Mouse (Mus musculus) neural tube, embryonic 15.5 days (tissue): ENCODE results near the gene Hoxc12. TPM values are rescaled to one million over a fixed set of nuclear protein-coding genes. Genes with fewer than 3 reads are reported as not detected.

ENCODE experiments used
- ATAC-seq: fragments of 200-750 bp; cut with Nextera tagmentation; 2 replicates; pipeline ENCODE4 v1.8.0; 2017; ENCODE audit warnings: mild to moderate bottlenecking, moderate TSS enrichment, moderate library complexity; ENCODE audit not compliant: low FRiP score
- H3K27ac ChIP-seq: fragments of 300-500 bp; sonication (generic); replicated peaks from 2 replicates; pipeline ENCODE4 v1.5.1; 2015; ENCODE audit warnings: mild to moderate bottlenecking, inconsistent platforms
- H3K27me3 ChIP-seq: fragments of 300-500 bp; sonication (generic); replicated peaks from 2 replicates; pipeline ENCODE4 v1.6.1; 2015; ENCODE audit warnings: inconsistent platforms
- H3K36me3 ChIP-seq: fragments of 300-500 bp; sonication (generic); 2 replicates; pipeline ENCODE4 v1.6.1; 2015; ENCODE audit warnings: inconsistent platforms
- H3K4me1 ChIP-seq: fragments of 300-500 bp; sonication (generic); 2 replicates; pipeline ENCODE4 v1.6.1; 2015; ENCODE audit warnings: inconsistent platforms
- H3K4me2 ChIP-seq: fragments of 300-500 bp; sonication (generic); 2 replicates; pipeline ENCODE4 v1.6.1; 2015; ENCODE audit warnings: inconsistent platforms, mild to moderate bottlenecking, moderate library complexity
- H3K4me3 ChIP-seq: fragments of 300-500 bp; sonication (generic); replicated peaks from 2 replicates; pipeline ENCODE4 v1.5.1; 2015; ENCODE audit warnings: mild to moderate bottlenecking, inconsistent platforms
- H3K9ac ChIP-seq: fragments of 300-500 bp; sonication (generic); replicated peaks from 2 replicates; pipeline ENCODE4 v1.6.1; 2015; ENCODE audit warnings: mild to moderate bottlenecking, inconsistent platforms
- H3K9me3 ChIP-seq: fragments of 300-500 bp; sonication (generic); replicated peaks from 2 replicates; pipeline ENCODE4 v1.6.1; 2016; ENCODE audit warnings: inconsistent platforms
- WGBS: fragments of 180-500 bp; shearing (Covaris S2); methylation state at CpG from one replicate; pipeline ENCODE4 v1.1.7; 2015; ENCODE audit warnings: mixed read lengths; 5-methylcytosine and 5-hydroxymethylcytosine counted together
- polyA plus RNA-seq: library from polyadenylated mRNA; unstranded; fragments of >200 nt; fragmentation: Nextera tagmentation; extraction: Ambion mirVana; gene quantifications from 2 replicates; pipeline ENCODE4 v1.2.1, GENCODE M21; 2015

Gene Hoxc12
- polyA plus RNA-seq, 1 experiment from 2014 or later = 12.7 TPM

GRCm38 (mm10) chr15:102966776-102967311 lies 30.3 kb downstream of the Hoxc12 start, which contains the start of gene Hoxc10:
TSS of gene Hoxc10 (plus strand) at chr15:102966796.
- peak within 1 kb of the TSS; percentile 68 for H3K9ac ChIP-seq
- H3K36me3 ChIP-seq = no peaks in the 10 kb centered on the region
- H3K27me3 ChIP-seq = peaks cover 45% of the 10 kb centered on the region
- H3K9me3 ChIP-seq = no peaks in the 10 kb centered on the region
- ATAC-seq = peak; percentile 63
- H3K4me2 ChIP-seq = peak within 1 kb of the TSS; percentile 70
- WGBS = 1% methylated on average over 27 of the region's 27 CpGs
- peak within 1 kb of the TSS; percentile 49 for H3K4me3 ChIP-seq
- H3K4me1 ChIP-seq = peaks cover 37% of the 10 kb centered on the region
- peak within 1 kb of the TSS; percentile 85 for H3K27ac ChIP-seq

GRCm38 (mm10) chr15:102967312-102967510 lies 30.7 kb downstream of the Hoxc12 start, which contains the start of gene Hoxc5:
TSS of gene Hoxc5 (plus strand) at chr15:102967443.
- H3K4me3 ChIP-seq = peak within 1 kb of the TSS; percentile 49
- peaks cover 37% of the 10 kb centered on the region for H3K4me1 ChIP-seq
- peaks cover 45% of the 10 kb centered on the region for H3K27me3 ChIP-seq
- ATAC-seq = no peak
- H3K27ac ChIP-seq = peak within 1 kb of the TSS; percentile 85
- H3K36me3 ChIP-seq = no peaks in the 10 kb centered on the region
- 2% methylated on average over 12 of the region's 12 CpGs for WGBS
- H3K9ac ChIP-seq = peak within 1 kb of the TSS; percentile 68
- peak within 1 kb of the TSS; percentile 70 for H3K4me2 ChIP-seq
- no peaks in the 10 kb centered on the region for H3K9me3 ChIP-seq

GRCm38 (mm10) chr15:102967511-102968397 lies 31.2 kb downstream of the Hoxc12 start:
- Histone ChIP-seq H3K27ac (peak overlapping the region; percentile 85), H3K4me2 (peak overlapping the region; percentile 70), H3K9me3 (no peaks in the 10 kb centered on the region), H3K4me3 (peak overlapping the region; percentile 49), H3K36me3 (no peaks in the 10 kb centered on the region), H3K27me3 (peaks cover 39% of the 10 kb centered on the region), H3K9ac (peak overlapping the region; percentile 68), H3K4me1 (peaks cover 37% of the 10 kb centered on the region)
- 3% methylated on average over 34 of the region's 34 CpGs for WGBS
- no peak for ATAC-seq

DNA sequence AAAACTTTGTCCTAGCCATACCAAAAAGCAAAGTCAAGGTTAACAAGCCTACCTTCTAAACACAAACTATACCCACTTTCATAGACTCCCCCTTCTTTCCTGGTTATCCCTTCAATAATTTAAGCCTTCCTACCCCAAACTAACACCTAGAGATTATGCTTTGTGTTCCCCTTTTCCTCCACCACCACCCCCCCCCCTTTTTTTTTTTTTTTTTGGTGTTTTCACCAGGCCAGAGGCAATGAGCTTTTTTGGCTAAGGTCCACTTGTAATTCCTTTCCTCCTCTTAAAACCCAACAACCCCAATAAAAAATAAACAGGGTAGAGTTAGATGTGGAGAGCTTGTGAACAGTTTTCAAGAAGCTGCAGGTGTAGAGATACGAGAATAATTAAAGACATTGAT lies 32.7 kb downstream of the Hoxc12 start:
- WGBS = 16% methylated on average over 1 of the region's 1 CpGs
- ATAC-seq = no peak
- Histone ChIP-seq H3K4me3 (peak overlapping the region; percentile 49), H3K27me3 (peaks cover 41% of the 10 kb centered on the region), H3K4me1 (peaks cover 28% of the 10 kb centered on the region), H3K36me3 (no peaks in the 10 kb centered on the region), H3K4me2 (peak overlapping the region; percentile 70), H3K9me3 (no peaks in the 10 kb centered on the region), H3K9ac (peak overlapping the region; percentile 44), H3K27ac (peak overlapping the region; percentile 51; the same call in 1 of the 2 replicates)

DNA sequence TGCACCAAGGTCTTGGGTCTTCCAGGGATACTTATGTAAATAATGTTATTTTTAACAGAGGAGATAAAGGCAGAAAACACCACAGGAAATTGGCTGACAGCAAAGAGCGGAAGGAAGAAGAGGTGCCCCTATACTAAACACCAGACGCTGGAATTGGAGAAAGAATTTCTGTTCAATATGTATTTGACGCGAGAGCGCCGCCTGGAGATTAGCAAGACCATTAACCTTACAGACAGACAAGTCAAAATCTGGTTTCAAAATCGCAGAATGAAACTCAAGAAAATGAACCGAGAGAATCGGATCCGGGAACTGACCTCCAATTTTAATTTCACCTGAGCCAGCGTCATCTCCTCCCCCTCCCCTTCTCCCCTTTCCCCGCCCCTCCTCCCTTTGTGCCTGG lies 34.2 kb downstream of the Hoxc12 start:
- Histone ChIP-seq H3K4me1 (peaks cover 30% of the 10 kb centered on the region), H3K36me3 (no peaks in the 10 kb centered on the region), H3K4me2 (peak overlapping the region; percentile 70), H3K27ac (peak overlapping the region; percentile 95), H3K4me3 (peak overlapping the region; percentile 64), H3K9me3 (no peaks in the 10 kb centered on the region), H3K27me3 (peaks cover 31% of the 10 kb centered on the region), H3K9ac (peak overlapping the region; percentile 47)
- ATAC-seq = no peak
- WGBS = 1% methylated on average over 12 of the region's 12 CpGs

- H3K27ac ChIP-seq = peak overlapping the region; percentile 95
- ATAC-seq = no peak
- H3K9ac ChIP-seq = peak overlapping the region; percentile 93
- H3K4me2 ChIP-seq = peak overlapping the region; percentile 70
- H3K27me3 ChIP-seq = peaks cover 23% of the 10 kb centered on the region
- peak overlapping the region; percentile 64 for H3K4me3 ChIP-seq
- no peaks in the 10 kb centered on the region for H3K36me3 ChIP-seq
- no peaks in the 10 kb centered on the region for H3K9me3 ChIP-seq
- 1% methylated on average over 21 of the region's 21 CpGs for WGBS
- H3K4me1 ChIP-seq = peaks cover 16% of the 10 kb centered on the region
Observed at GRCm38 (mm10) chr15:102972254-102972653, 35.7 kb downstream of the Hoxc12 start.

DNA sequence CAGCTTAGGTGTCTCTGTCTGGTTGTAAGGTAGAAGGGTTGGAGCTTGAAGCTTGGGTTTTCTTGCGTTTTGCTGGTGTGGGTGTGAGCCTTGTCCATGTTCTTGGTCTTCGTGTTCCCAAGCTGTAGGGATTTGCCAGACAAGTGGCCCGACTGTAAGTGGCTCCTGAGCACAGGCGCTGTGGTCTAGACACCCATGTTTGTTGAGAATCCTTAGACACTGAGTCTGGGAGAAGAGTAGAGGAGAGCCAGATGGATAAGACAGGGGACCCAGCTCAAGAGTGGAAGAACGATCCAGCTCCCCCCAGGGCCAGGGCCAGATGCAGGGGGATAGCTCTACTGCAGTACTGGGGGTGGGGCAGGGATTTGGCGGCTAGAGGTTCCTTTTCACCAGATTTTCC lies 36.2 kb downstream of the Hoxc12 start:
- 2% methylated on average over 6 of the region's 6 CpGs for WGBS
- no peaks in the 10 kb centered on the region for H3K36me3 ChIP-seq
- peaks cover 19% of the 10 kb centered on the region for H3K27me3 ChIP-seq
- no peak for ATAC-seq
- H3K27ac ChIP-seq = peak overlapping the region; percentile 95
- H3K4me3 ChIP-seq = peak overlapping the region; percentile 64
- H3K9me3 ChIP-seq = no peaks in the 10 kb centered on the region
- peaks cover 16% of the 10 kb centered on the region for H3K4me1 ChIP-seq
- peak overlapping the region; percentile 93 for H3K9ac ChIP-seq
- peak overlapping the region; percentile 70 for H3K4me2 ChIP-seq

DNA sequence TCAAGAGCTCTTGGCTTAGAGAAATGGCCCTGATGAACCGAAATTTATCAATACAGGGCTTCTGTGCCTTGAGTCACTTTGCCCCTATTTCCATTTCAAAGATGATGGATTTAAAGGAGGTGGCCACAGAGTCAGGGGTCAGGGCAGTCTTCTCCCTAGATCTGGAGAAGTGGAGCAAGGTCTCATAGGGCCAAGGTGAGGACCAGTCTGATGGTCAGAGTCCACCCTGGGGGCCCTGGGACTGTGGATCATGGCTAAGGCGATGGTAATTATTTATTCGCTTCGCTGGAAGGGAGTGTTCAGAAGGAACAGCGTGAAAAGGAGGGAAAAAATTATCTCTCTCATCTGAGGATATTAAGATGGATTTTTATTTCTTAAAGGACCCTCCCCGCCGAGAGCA lies 38.5 kb downstream of the Hoxc12 start:
- Histone ChIP-seq H3K4me3 (peak overlapping the region; percentile 64), H3K4me2 (peak overlapping the region; percentile 70), H3K9me3 (no peaks in the 10 kb centered on the region), H3K36me3 (no peaks in the 10 kb centered on the region), H3K27ac (peak overlapping the region; percentile 95), H3K27me3 (peaks cover 24% of the 10 kb centered on the region; the same call in 1 of the 2 replicates), H3K4me1 (peaks cover 28% of the 10 kb centered on the region), H3K9ac (peak overlapping the region; percentile 93)
- ATAC-seq = no peak
- 3% methylated on average over 7 of the region's 7 CpGs for WGBS

DNA sequence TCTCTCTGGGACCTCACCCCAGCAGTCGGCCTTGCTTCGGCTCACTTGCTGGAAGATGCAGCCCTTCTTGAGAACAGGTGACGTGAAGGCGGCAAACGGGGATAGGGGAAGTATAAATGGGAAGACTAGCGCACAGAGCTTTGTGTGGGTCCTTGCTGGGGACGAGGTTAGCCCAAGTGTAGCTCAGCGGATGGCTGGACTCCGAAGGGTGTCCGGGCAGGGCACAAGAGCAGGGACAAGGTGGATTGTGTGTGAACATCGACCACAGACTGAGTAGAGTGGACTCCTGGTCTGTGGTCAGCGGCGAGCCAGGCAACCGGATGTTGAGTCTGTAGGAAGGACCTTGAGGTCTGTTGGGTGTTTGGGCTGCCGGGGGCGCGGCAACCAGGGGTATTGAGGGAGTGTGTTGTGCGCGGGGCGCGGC lies 39.1 kb downstream of the Hoxc12 start:
- Histone ChIP-seq H3K4me1 (peaks cover 26% of the 10 kb centered on the region), H3K27ac (peak overlapping the region; percentile 95), H3K36me3 (no peaks in the 10 kb centered on the region), H3K9ac (peak overlapping the region; percentile 93), H3K9me3 (no peaks in the 10 kb centered on the region), H3K4me3 (peak overlapping the region; percentile 64), H3K4me2 (peak overlapping the region; percentile 70), H3K27me3 (peaks cover 18% of the 10 kb centered on the region; the same call in 1 of the 2 replicates)
- under 1% methylated on average over 21 of the region's 21 CpGs for WGBS
- no peak for ATAC-seq

GRCm38 (mm10) chr15:102976171-102976570 lies 39.6 kb downstream of the Hoxc12 start, which contains the start of gene Hoxc9:
TSS of gene Hoxc9 (plus strand) at chr15:102976439.
- H3K27me3 ChIP-seq = peaks cover 18% of the 10 kb centered on the region; the same call in 1 of the 2 replicates

DNA sequence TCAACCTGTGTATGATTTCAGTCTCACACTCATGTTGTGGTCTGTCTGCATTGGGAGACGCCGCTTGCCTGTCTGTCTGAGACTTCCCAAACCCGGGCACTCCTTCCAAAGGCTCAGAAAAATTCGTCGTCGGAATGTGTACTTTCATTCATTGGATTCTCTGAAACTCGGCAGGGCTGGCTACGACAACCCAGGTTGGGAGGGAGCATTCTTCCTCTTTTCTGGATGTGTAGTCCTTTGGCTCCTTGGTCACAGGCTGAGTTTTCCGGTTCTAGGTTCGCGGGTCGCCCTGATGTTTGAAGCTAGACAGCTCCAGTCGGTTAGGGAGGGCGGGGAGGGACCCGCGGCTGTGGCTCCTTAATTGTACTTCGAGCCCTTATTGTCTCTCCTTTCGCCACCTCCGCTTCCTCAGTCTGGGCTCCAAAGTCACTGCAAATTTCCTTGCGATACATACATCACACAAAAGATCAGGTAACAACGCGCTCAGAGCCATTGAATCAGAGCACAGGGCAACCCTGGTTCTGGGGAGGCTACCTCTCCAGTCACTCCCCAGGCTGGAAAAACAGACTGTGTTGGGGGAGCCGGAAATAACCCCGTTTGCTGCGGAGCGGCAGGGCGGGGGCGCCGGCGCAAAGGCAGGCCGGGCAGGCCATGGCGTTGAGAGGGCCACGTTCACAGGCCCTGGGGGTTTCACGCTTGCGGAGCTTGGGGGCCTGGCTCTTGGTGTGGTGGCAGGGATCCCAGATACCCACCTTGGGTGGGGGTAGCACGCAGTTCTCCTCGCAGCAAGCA lies 40.3 kb downstream of the Hoxc12 start:
- Histone ChIP-seq H3K9ac (peak overlapping the region; percentile 93), H3K4me2 (peak overlapping the region; percentile 70), H3K9me3 (no peaks in the 10 kb centered on the region), H3K4me3 (peak overlapping the region; percentile 64), H3K4me1 (peaks cover 26% of the 10 kb centered on the region), H3K27me3 (peaks cover 18% of the 10 kb centered on the region; the same call in 1 of the 2 replicates), H3K36me3 (no peaks in the 10 kb centered on the region), H3K27ac (peak overlapping the region; percentile 95)
- under 1% methylated on average over 37 of the region's 37 CpGs for WGBS
- peak; percentile 2; the same call in 1 of the 2 replicates for ATAC-seq

More at GRCm38 (mm10) chr15:102976171-102976570, 39.6 kb downstream of the Hoxc12 start, which contains the start of gene Hoxc9:
- H3K27ac ChIP-seq = peak within 1 kb of the TSS; percentile 95
- no peak for ATAC-seq
- 2% methylated on average over 12 of the region's 20 CpGs for WGBS
- H3K4me3 ChIP-seq = peak within 1 kb of the TSS; percentile 64
- H3K4me2 ChIP-seq = peak within 1 kb of the TSS; percentile 70
- H3K4me1 ChIP-seq = peaks cover 26% of the 10 kb centered on the region
- H3K9me3 ChIP-seq = no peaks in the 10 kb centered on the region
- H3K36me3 ChIP-seq = no peaks in the 10 kb centered on the region
- peak within 1 kb of the TSS; percentile 93 for H3K9ac ChIP-seq
